12 mouse cellular contexts compared by ENCODE assay signal in the genomic region with DNA sequence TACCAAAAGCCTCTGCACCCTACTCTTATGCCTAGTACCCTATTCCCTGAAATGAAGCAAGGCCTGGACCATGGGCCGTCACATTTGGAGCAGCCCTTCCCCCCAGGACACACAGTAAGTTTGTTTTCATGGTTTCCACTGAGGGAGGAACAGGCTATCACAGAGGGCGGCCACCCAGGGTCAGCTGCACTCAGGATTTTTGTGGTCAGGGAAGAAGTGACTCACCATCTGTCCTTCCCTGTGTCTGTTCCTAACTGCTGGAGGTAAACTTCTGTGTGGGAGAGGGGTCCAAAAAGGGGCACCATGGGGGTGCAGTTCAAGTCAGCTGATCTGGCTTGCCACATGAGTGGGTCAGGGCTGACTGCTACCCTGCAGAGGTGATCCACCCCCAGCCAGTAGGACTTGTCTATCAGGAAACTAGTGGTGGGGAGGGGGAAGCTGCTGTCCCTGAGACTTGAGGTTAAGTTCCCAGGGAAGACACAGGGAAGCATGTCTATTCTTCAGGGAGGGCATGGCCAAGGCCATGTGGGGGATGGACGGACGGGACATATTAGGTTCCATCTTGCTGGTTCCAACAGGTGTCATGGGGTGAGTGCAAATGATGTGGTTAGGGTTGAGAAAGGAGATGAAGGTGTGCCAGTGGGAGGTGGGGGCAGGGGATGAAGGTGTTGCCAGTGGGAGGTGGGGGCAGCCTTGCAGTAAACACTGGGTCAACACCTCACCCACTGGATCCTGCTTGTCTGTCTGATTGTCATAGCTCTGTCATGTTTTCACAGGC.
DNase-seq lines count a peak whose midpoint lies in the region; ATAC-seq and TF ChIP-seq lines count a peak whose summit lies in the region.
"Had no signal": no experiment of that assay in that cellular context is flagged by ENCODE, and none has a peak within 500 bp of the region (broad histone marks: within the 10 kb centered on the region; RNA-seq: fewer than 3 reads in every experiment).

No protein-coding gene starts in this region.

- no peaks in the 10 kb centered on the region for H3K9me3 ChIP-seq in liver, postnatal 0 days (ENCODE audit: low read length)
- H3K9me3 ChIP-seq: forebrain, embryonic 13.5 days; hindbrain, embryonic 13.5 days; limb, embryonic 13.5 days had no signal

- TF ChIP-seq CTCF in liver, postnatal 0 days (IDR thresholded peaks at IDR 0.05; ENCODE audit: low read depth), result no peak

- DNase-seq in liver, postnatal 0 days, result peak; percentile 30
- no peak for DNase-seq in liver
- DNase-seq in adrenal gland, adult 2 months, result peak; percentile 83
- peak; percentile 26 to 31 for DNase-seq in gastrocnemius, postnatal 36 days
- DNase-seq in B cell, adult 2 months, result no peak
- no peak for DNase-seq in cerebellum, postnatal 4 days (ENCODE audit: low spot score in 2 of 2)
- DNase-seq: layer of hippocampus, adult 9-11 months; right cerebral cortex, postnatal 25 days had no signal

- TF ChIP-seq EP300 in liver, postnatal 0 days (IDR thresholded peaks at IDR 0.05; ENCODE audit: low read depth), result no peak

- peak; percentile 57 for ATAC-seq in liver, postnatal 0 days
- ATAC-seq: forebrain, embryonic 13.5 days had no signal

- no peaks in the 10 kb centered on the region for H3K79me2 ChIP-seq in macrophage (ENCODE audit: inconsistent target)

- no peak overlapping the region for H3K9ac ChIP-seq in liver, postnatal 0 days (replicated peaks)
- H3K9ac ChIP-seq: forebrain, embryonic 13.5 days; limb, embryonic 13.5 days had no signal

- H3K36me3 ChIP-seq in liver, postnatal 0 days (replicated peaks; ENCODE audit: insufficient read depth, low read length), result no peaks in the 10 kb centered on the region
- H3K36me3 ChIP-seq in macrophage (ENCODE audit: inconsistent target), result no peaks in the 10 kb centered on the region
- H3K36me3 ChIP-seq: hindbrain, embryonic 13.5 days; limb, embryonic 13.5 days had no signal

- H3K4me2 ChIP-seq in liver, postnatal 0 days (ENCODE audit: low read depth, low read length), result no peak overlapping the region
- H3K4me2 ChIP-seq: forebrain, embryonic 13.5 days; hindbrain, embryonic 13.5 days; limb, embryonic 13.5 days had no signal

- H3K27ac ChIP-seq in liver, postnatal 0 days (ENCODE audit: low read depth), result no peak overlapping the region
- H3K27ac ChIP-seq in macrophage, result peak overlapping the region; percentile 81
- H3K27ac ChIP-seq: forebrain, embryonic 13.5 days; hindbrain, embryonic 13.5 days; limb, embryonic 13.5 days had no signal

- no peaks in the 10 kb centered on the region for H3K27me3 ChIP-seq in liver, postnatal 0 days (ENCODE audit: insufficient read depth, low read length)
- H3K27me3 ChIP-seq: forebrain, embryonic 13.5 days; hindbrain, embryonic 13.5 days; limb, embryonic 13.5 days had no signal

- H3K4me3 ChIP-seq in liver, postnatal 0 days (ENCODE audit: low read depth, low read length), result no peak overlapping the region
- H3K4me3 ChIP-seq in macrophage (ENCODE audit: inconsistent target), result no peak overlapping the region
- H3K4me3 ChIP-seq: forebrain, embryonic 13.5 days; hindbrain, embryonic 13.5 days; limb, embryonic 13.5 days had no signal

- intact Hi-C loops in gastrocnemius, postnatal 36 days (cut with DNase I), result no loop called here

- 61% methylated on average over 4 of the region's 4 CpGs for WGBS in liver, postnatal 0 days (ENCODE audit: insufficient replicate concordance)
- WGBS in macrophage (ENCODE audit: missing documents), result 60% methylated on average over 4 of the region's 4 CpGs

- peaks cover 25% of the 10 kb centered on the region for H3K4me1 ChIP-seq in liver, postnatal 0 days (ENCODE audit: insufficient read depth)

Comparison
In these comparisons a context has a peak if more than half of its experiments do, and no peak if none do; other contexts are left out.
1. DNase-seq: peak in liver, postnatal 0 days (single experiment), adrenal gland, adult 2 months (single experiment) and gastrocnemius, postnatal 36 days (2 of 2); none in liver (single experiment), B cell, adult 2 months (0 of 2) and cerebellum, postnatal 4 days (0 of 2).